Comparison of ENCODE assay signal across 8 mouse cellular contexts in genomic region chr15:99259167-99259729, GRCm38 (mm10). TPM values are rescaled to one million over a fixed set of nuclear protein-coding genes. Genes with fewer than 3 reads are reported as not detected.
DNase-seq lines count a peak whose midpoint lies in the region; ATAC-seq lines count a peak whose summit lies in the region.

No protein-coding gene starts in this region.

- H3K36me3 ChIP-seq in neural tube, embryonic 11.5 days (ENCODE audit: control insufficient read depth, insufficient read depth, low read length) = no peaks in the 10 kb centered on the region
- no peaks in the 10 kb centered on the region for H3K36me3 ChIP-seq in heart, embryonic 16.5 days (ENCODE audit: control insufficient read depth, insufficient read depth)
- H3K36me3 ChIP-seq in lung, embryonic 15.5 days = no peaks in the 10 kb centered on the region
- H3K36me3 ChIP-seq in stomach, embryonic 16.5 days (ENCODE audit: control insufficient read depth, insufficient read depth, low read length) = no peaks in the 10 kb centered on the region

- H3K4me3 ChIP-seq in neural tube, embryonic 11.5 days (ENCODE audit: low read depth, low read length) = no peak overlapping the region
- no peak overlapping the region for H3K4me3 ChIP-seq in heart, embryonic 16.5 days (ENCODE audit: low read length)
- peak overlapping the region; percentile 26 for H3K4me3 ChIP-seq in lung, embryonic 15.5 days
- peak overlapping the region; percentile 22; the same call in 1 of the 2 replicates for H3K4me3 ChIP-seq in stomach, embryonic 16.5 days (replicated peaks; ENCODE audit: low read length)

- 66% methylated on average over 8 of the region's 8 CpGs for WGBS in neural tube, embryonic 11.5 days
- 60% methylated on average over 8 of the region's 8 CpGs for WGBS in heart, embryonic 16.5 days
- 40% methylated on average over 8 of the region's 8 CpGs for whole genome bisulfite sequencing in lung, embryonic 15.5 days
- 57% methylated on average over 8 of the region's 8 CpGs for WGBS in stomach, embryonic 16.5 days

- H3K27me3 ChIP-seq in neural tube, embryonic 11.5 days (ENCODE audit: control insufficient read depth, insufficient read depth, low read length) = no peaks in the 10 kb centered on the region
- H3K27me3 ChIP-seq in heart, embryonic 16.5 days (ENCODE audit: control insufficient read depth, insufficient read depth, low read length) = no peaks in the 10 kb centered on the region
- no peaks in the 10 kb centered on the region for H3K27me3 ChIP-seq in lung, embryonic 15.5 days
- H3K27me3 ChIP-seq in stomach, embryonic 16.5 days (ENCODE audit: control insufficient read depth, insufficient read depth, low read length) = no peaks in the 10 kb centered on the region

- DNase-seq in neural tube, embryonic 11.5 days (ENCODE audit: low spot score) = no peak
- no peak for DNase-seq in neural tube, embryonic 10.5 days (ENCODE audit: extremely low spot score, low spot score)
- no peak for DNase-seq in cerebellum, postnatal 36 days
- DNase-seq in embryo, embryonic 11 days = no peak
- no peak for DNase-seq in adrenal gland, postnatal 25 days

- no peaks in the 10 kb centered on the region for H3K9me3 ChIP-seq in neural tube, embryonic 11.5 days (ENCODE audit: control insufficient read depth, low read length)
- no peaks in the 10 kb centered on the region for H3K9me3 ChIP-seq in heart, embryonic 16.5 days (replicated peaks; ENCODE audit: control insufficient read depth, low read length)
- H3K9me3 ChIP-seq in lung, embryonic 15.5 days = no peaks in the 10 kb centered on the region
- no peaks in the 10 kb centered on the region for H3K9me3 ChIP-seq in stomach, embryonic 16.5 days (replicated peaks; ENCODE audit: control insufficient read depth, low read length)

- 0 out of 2 replicates have a peak, but pooled peaks have one; percentile 38 for ATAC-seq in neural tube, embryonic 11.5 days (ENCODE audit: insufficient read depth, low FRiP score, low TSS enrichment)
- 0 out of 2 replicates have a peak, but pooled peaks have one; percentile 14 for ATAC-seq in heart, embryonic 16.5 days (replicated peaks; ENCODE audit: extremely low read depth, insufficient read depth, low FRiP score)
- ATAC-seq in lung, embryonic 15.5 days (ENCODE audit: borderline replicate concordance, extremely low read depth, low FRiP score, low TSS enrichment) = peak; percentile 88
- ATAC-seq in stomach, embryonic 16.5 days (ENCODE audit: insufficient read depth, low FRiP score) = peak; percentile 77

- H3K27ac ChIP-seq in neural tube, embryonic 11.5 days (ENCODE audit: low read depth, low read length) = no peak overlapping the region
- H3K27ac ChIP-seq in heart, embryonic 16.5 days (ENCODE audit: low read length) = peak overlapping the region; percentile 59
- H3K27ac ChIP-seq in lung, embryonic 15.5 days = peak overlapping the region; percentile 88
- peak overlapping the region; percentile 66 for H3K27ac ChIP-seq in stomach, embryonic 16.5 days (ENCODE audit: low read length)

- H3K4me1 ChIP-seq in neural tube, embryonic 11.5 days (ENCODE audit: control insufficient read depth, insufficient read depth, low read length) = 0 out of 2 replicates have a peak, but pooled peaks cover 3% of the 10 kb centered on the region
- peaks cover 24% of the 10 kb centered on the region for H3K4me1 ChIP-seq in heart, embryonic 16.5 days (ENCODE audit: control insufficient read depth, insufficient read depth, low read length)
- H3K4me1 ChIP-seq in lung, embryonic 15.5 days = peaks cover 12% of the 10 kb centered on the region
- peaks cover 7% of the 10 kb centered on the region for H3K4me1 ChIP-seq in stomach, embryonic 16.5 days (ENCODE audit: control insufficient read depth, insufficient read depth, low read length)

- no peak overlapping the region for H3K9ac ChIP-seq in neural tube, embryonic 11.5 days (ENCODE audit: low read length)
- H3K9ac ChIP-seq in heart, embryonic 16.5 days (ENCODE audit: low read length) = no peak overlapping the region
- H3K9ac ChIP-seq in lung, embryonic 15.5 days = 0 out of 2 replicates have a peak overlapping the region, but pooled peaks have one; percentile 11
- H3K9ac ChIP-seq in stomach, embryonic 16.5 days (ENCODE audit: low read length) = peak overlapping the region; percentile 39; the same call in 1 of the 2 replicates

- 0 out of 2 replicates have a peak overlapping the region, but pooled peaks have one; percentile 4 for H3K4me2 ChIP-seq in neural tube, embryonic 11.5 days (ENCODE audit: low read depth)
- peak overlapping the region; percentile 49 for H3K4me2 ChIP-seq in heart, embryonic 16.5 days (ENCODE audit: low read depth, low read length)
- peak overlapping the region; percentile 51 for H3K4me2 ChIP-seq in lung, embryonic 15.5 days
- H3K4me2 ChIP-seq in stomach, embryonic 16.5 days (ENCODE audit: low read depth, low read length) = peak overlapping the region; percentile 53

RNA-seq across cellular contexts. Expression of gene Mcrs1, which starts 7.5 kb away (rescaled TPM):
- 188 and 193 TPM in 2 replicates for polyA plus RNA-seq in neural tube, embryonic 11.5 days (2014; fragmentation: Nextera tagmentation; extraction: Ambion mirVana)
- polyA plus RNA-seq in heart, embryonic 16.5 days (2015; fragmentation: Nextera tagmentation; extraction: Ambion mirVana) = 155 and 163 TPM in 2 replicates
- polyA plus RNA-seq in lung, embryonic 15.5 days (2015; fragmentation: Nextera tagmentation; extraction: Ambion mirVana) = 141 TPM in 2 replicates
- polyA plus RNA-seq in stomach, embryonic 16.5 days (2015; fragmentation: Nextera tagmentation; extraction: Ambion mirVana) = 98.7 and 113 TPM in 2 replicates
- total RNA-seq in adrenal gland, postnatal 25 days (2021) = 32.5 and 54.6 TPM in 2 replicates

RNA-seq across cellular contexts. Expression of gene Kcnh3, which starts 34.6 kb away (rescaled TPM):
- polyA plus RNA-seq in neural tube, embryonic 11.5 days (2014; fragmentation: Nextera tagmentation; extraction: Ambion mirVana) = 0.44 and 0.70 TPM in 2 replicates
- polyA plus RNA-seq in heart, embryonic 16.5 days (2015; fragmentation: Nextera tagmentation; extraction: Ambion mirVana) = 1.3 TPM in 2 replicates
- polyA plus RNA-seq in lung, embryonic 15.5 days (2015; fragmentation: Nextera tagmentation; extraction: Ambion mirVana) = 0.65 and 0.79 TPM in 2 replicates
- polyA plus RNA-seq in stomach, embryonic 16.5 days (2015; fragmentation: Nextera tagmentation; extraction: Ambion mirVana) = 0.52 and 0.66 TPM in 2 replicates
- 0.67 and 1.2 TPM in 2 replicates for total RNA-seq in adrenal gland, postnatal 25 days (2021)

RNA-seq across cellular contexts. Expression of gene Prpf40b, which starts 35.6 kb away (rescaled TPM):
- polyA plus RNA-seq in neural tube, embryonic 11.5 days (2014; fragmentation: Nextera tagmentation; extraction: Ambion mirVana) = 50.4 and 55.8 TPM in 2 replicates
- 36.0 and 46.6 TPM in 2 replicates for polyA plus RNA-seq in heart, embryonic 16.5 days (2015; fragmentation: Nextera tagmentation; extraction: Ambion mirVana)
- 55.1 and 55.3 TPM in 2 replicates for polyA plus RNA-seq in lung, embryonic 15.5 days (2015; fragmentation: Nextera tagmentation; extraction: Ambion mirVana)
- 42.5 and 44.3 TPM in 2 replicates for polyA plus RNA-seq in stomach, embryonic 16.5 days (2015; fragmentation: Nextera tagmentation; extraction: Ambion mirVana)
- total RNA-seq in adrenal gland, postnatal 25 days (2021) = 55.2 and 59.6 TPM in 2 replicates

RNA-seq across cellular contexts. Expression of gene Fam186b, which starts 36.4 kb away (rescaled TPM):
- 0.07 TPM in 1 of 2 replicates, not detected in the other for polyA plus RNA-seq in neural tube, embryonic 11.5 days (2014; fragmentation: Nextera tagmentation; extraction: Ambion mirVana)
- polyA plus RNA-seq in heart, embryonic 16.5 days (2015; fragmentation: Nextera tagmentation; extraction: Ambion mirVana) = 0.13 and 0.16 TPM in 2 replicates
- polyA plus RNA-seq in lung, embryonic 15.5 days (2015; fragmentation: Nextera tagmentation; extraction: Ambion mirVana) = 0.05 and 0.35 TPM in 2 replicates
- 0.06 and 0.10 TPM in 2 replicates for polyA plus RNA-seq in stomach, embryonic 16.5 days (2015; fragmentation: Nextera tagmentation; extraction: Ambion mirVana)
- total RNA-seq in adrenal gland, postnatal 25 days (2021) = 2.4 and 4.8 TPM in 2 replicates

Comparison
In these comparisons a context has a peak if more than half of its experiments do, and no peak if none do; other contexts are left out.
1. ATAC-seq: peak in every context shown above with its lines; median percentile 88 in lung, embryonic 15.5 days; 77 in stomach, embryonic 16.5 days; 38 in neural tube, embryonic 11.5 days; 14 in heart, embryonic 16.5 days.
2. H3K4me3 ChIP-seq: peak in lung, embryonic 15.5 days (single experiment) and stomach, embryonic 16.5 days (single experiment); none in neural tube, embryonic 11.5 days (single experiment) and heart, embryonic 16.5 days (single experiment).
3. H3K9ac ChIP-seq: peak in lung, embryonic 15.5 days (single experiment) and stomach, embryonic 16.5 days (single experiment); none in neural tube, embryonic 11.5 days (single experiment) and heart, embryonic 16.5 days (single experiment).
4. Peak in every context shown above with its lines, with median percentiles within 50 percentile points of each other: H3K4me2 ChIP-seq.